Mouse (Mus musculus): ENCODE data around the gene 4930455H04Rik.

- TF ChIP-seq EP300 (IDR thresholded peaks at IDR 0.05; ENCODE audit: low read depth) (no peak), CTCF (IDR thresholded peaks at IDR 0.05; ENCODE audit: low read depth) (no peak)
Observed at GRCm38 (mm10) chr3:116923042-116923441, 45.0 kb upstream of the 4930455H04Rik start.
